Mouse (Mus musculus): ENCODE results near the gene S100a14. TPM values are rescaled to one million over a fixed set of nuclear protein-coding genes. Genes with fewer than 3 reads are reported as not detected.

The S100a14 gene
- polyA plus RNA-seq (2015; fragmentation: Nextera tagmentation; extraction: Ambion mirVana), result 0.50 and 0.77 TPM in 2 replicates

GRCm38 (mm10) chr3:90526580-90526979, at the start of gene S100a14:
S100a14 (plus strand) TSS chr3:90526856.

GRCm38 (mm10) chr3:90490696-90491256, 35.9 kb upstream of the S100a14 start, which contains the start of gene Snapin:
Snapin (minus strand) TSS chr3:90491033.

GRCm38 (mm10) chr3:90508950-90509746, 17.5 kb upstream of the S100a14 start, which contains the start of gene Chtop:
Chtop (minus strand) TSS chr3:90509498.

GRCm38 (mm10) chr3:90513796-90514590, 12.7 kb upstream of the S100a14 start, which contains the start of the genes S100a1 and S100a13:
S100a1 (minus strand) TSS chr3:90514392.
S100a13 (plus strand) TSS chr3:90514435.

GRCm38 (mm10) chr3:90537141-90537904, 10.7 kb downstream of the S100a14 start, which contains the start of gene S100a16:
S100a16 (plus strand) TSS chr3:90537254.

GRCm38 (mm10) chr3:90560008-90560628, 33.5 kb downstream of the S100a14 start, which contains the start of gene S100a3:
S100a3 (plus strand) TSS chr3:90560578.

Other genes with a start within 250 kb of the S100a14 start
- 6.1 and 9.7 TPM in 2 replicates for gene Gatad2b, start 233.7 kb upstream of the S100a14 start, polyA plus RNA-seq (2015; fragmentation: Nextera tagmentation; extraction: Ambion mirVana)
- 43.2 and 97.6 TPM in 2 replicates for gene Slc27a3, start 136.9 kb upstream of the S100a14 start, polyA plus RNA-seq (2015; fragmentation: Nextera tagmentation; extraction: Ambion mirVana)
- gene Ints3, start 93.2 kb upstream of the S100a14 start, polyA plus RNA-seq (2015; fragmentation: Nextera tagmentation; extraction: Ambion mirVana), result 15.3 and 25.4 TPM in 2 replicates
- gene Npr1, start 61.0 kb upstream of the S100a14 start, polyA plus RNA-seq (2015; fragmentation: Nextera tagmentation; extraction: Ambion mirVana), result 20.6 and 53.8 TPM in 2 replicates
- gene Ilf2, start 50.7 kb upstream of the S100a14 start, polyA plus RNA-seq (2015; fragmentation: Nextera tagmentation; extraction: Ambion mirVana), result 77.1 and 81.3 TPM in 2 replicates
- 90.4 and 135 TPM in 2 replicates for gene Snapin, start 35.8 kb upstream of the S100a14 start, polyA plus RNA-seq (2015; fragmentation: Nextera tagmentation; extraction: Ambion mirVana)
- 74.9 and 87.8 TPM in 2 replicates for gene Chtop, start 17.4 kb upstream of the S100a14 start, polyA plus RNA-seq (2015; fragmentation: Nextera tagmentation; extraction: Ambion mirVana)
- gene S100a1, start 12.5 kb upstream of the S100a14 start, polyA plus RNA-seq (2015; fragmentation: Nextera tagmentation; extraction: Ambion mirVana), result 127 and 178 TPM in 2 replicates
- gene S100a13, start 12.4 kb upstream of the S100a14 start, polyA plus RNA-seq (2015; fragmentation: Nextera tagmentation; extraction: Ambion mirVana), result 73.1 and 107 TPM in 2 replicates
- gene S100a16, start 10.4 kb downstream of the S100a14 start, polyA plus RNA-seq (2015; fragmentation: Nextera tagmentation; extraction: Ambion mirVana), result 126 and 159 TPM in 2 replicates
- gene S100a3, start 33.7 kb downstream of the S100a14 start, polyA plus RNA-seq (2015; fragmentation: Nextera tagmentation; extraction: Ambion mirVana), result 0.11 and 0.14 TPM in 2 replicates
- not detected in 2 replicates for gene S100a2, start 63.4 kb downstream of the S100a14 start, polyA plus RNA-seq (2015; fragmentation: Nextera tagmentation; extraction: Ambion mirVana)
- not detected in 2 replicates for gene Gm42674, start 75.0 kb downstream of the S100a14 start, polyA plus RNA-seq (2015; fragmentation: Nextera tagmentation; extraction: Ambion mirVana)
- 18.8 and 23.1 TPM in 2 replicates for gene S100a4, start 76.9 kb downstream of the S100a14 start, polyA plus RNA-seq (2015; fragmentation: Nextera tagmentation; extraction: Ambion mirVana)
- gene S100a5, start 81.7 kb downstream of the S100a14 start, polyA plus RNA-seq (2015; fragmentation: Nextera tagmentation; extraction: Ambion mirVana), result not detected in 2 replicates
- gene S100a6, start 86.0 kb downstream of the S100a14 start, polyA plus RNA-seq (2015; fragmentation: Nextera tagmentation; extraction: Ambion mirVana), result 423 and 740 TPM in 2 replicates
- gene S100a7a, start 127.2 kb downstream of the S100a14 start, polyA plus RNA-seq (2015; fragmentation: Nextera tagmentation; extraction: Ambion mirVana), result 0.10 and 0.22 TPM in 2 replicates
- gene S100a8, start 142.1 kb downstream of the S100a14 start, polyA plus RNA-seq (2015; fragmentation: Nextera tagmentation; extraction: Ambion mirVana), result 251 and 562 TPM in 2 replicates
- gene S100a9, start 168.9 kb downstream of the S100a14 start, polyA plus RNA-seq (2015; fragmentation: Nextera tagmentation; extraction: Ambion mirVana), result 163 and 345 TPM in 2 replicates
- not detected in 2 replicates for gene Pglyrp4, start 200.1 kb downstream of the S100a14 start, polyA plus RNA-seq (2015; fragmentation: Nextera tagmentation; extraction: Ambion mirVana)